Comparison of ENCODE assay signal across 27 mouse cellular contexts in the genomic region with DNA sequence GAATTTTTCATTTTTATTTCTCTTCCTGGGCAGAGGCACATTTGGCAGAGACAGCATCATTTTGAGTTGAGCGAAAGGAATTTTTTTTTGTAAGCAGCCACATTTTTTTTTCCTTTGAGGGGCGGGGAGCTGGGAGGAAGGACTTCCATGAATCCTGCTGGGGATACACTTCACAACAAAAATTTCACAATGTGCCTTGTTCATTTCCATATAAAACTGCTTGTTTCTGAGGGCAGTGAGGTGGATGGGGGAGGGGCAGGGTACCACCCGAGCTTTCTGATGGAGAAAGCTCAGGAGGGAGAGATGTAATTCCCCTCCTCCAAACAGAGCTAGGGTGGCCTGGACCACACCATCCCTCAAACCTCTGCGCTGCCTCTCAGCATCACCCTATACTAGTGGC. TPM values are rescaled to one million over a fixed set of nuclear protein-coding genes. Genes with fewer than 3 reads are reported as not detected.
DNase-seq lines count a peak whose midpoint lies in the region; ATAC-seq lines count a peak whose summit lies in the region.
"Had no signal": no experiment of that assay in that cellular context is flagged by ENCODE, and none has a peak within 500 bp of the region (broad histone marks: within the 10 kb centered on the region; RNA-seq: fewer than 3 reads in every experiment).

No protein-coding gene starts in this region.

- no peak overlapping the region for H3K4me3 ChIP-seq in forebrain, embryonic 15.5 days
- H3K4me3 ChIP-seq in forebrain, embryonic 16.5 days (replicated peaks; ENCODE audit: low read length), result no peak overlapping the region
- no peak overlapping the region for H3K4me3 ChIP-seq in midbrain, embryonic 15.5 days
- H3K4me3 ChIP-seq in midbrain, embryonic 13.5 days (replicated peaks), result no peak overlapping the region
- H3K4me3 ChIP-seq in intestine, embryonic 15.5 days (replicated peaks), result no peak overlapping the region
- H3K4me3 ChIP-seq: embryonic facial prominence, embryonic 12.5 days; heart, embryonic 15.5 days; limb, embryonic 12.5 days; liver, embryonic 15.5 days had no signal

- no peak overlapping the region for H3K9ac ChIP-seq in forebrain, embryonic 15.5 days (replicated peaks)
- H3K9ac ChIP-seq in forebrain, embryonic 16.5 days (replicated peaks; ENCODE audit: low read depth, low read length), result no peak overlapping the region
- H3K9ac ChIP-seq in midbrain, embryonic 15.5 days, result no peak overlapping the region
- no peak overlapping the region for H3K9ac ChIP-seq in midbrain, embryonic 13.5 days (replicated peaks)
- no peak overlapping the region for H3K9ac ChIP-seq in intestine, embryonic 15.5 days
- H3K9ac ChIP-seq: embryonic facial prominence, embryonic 12.5 days; heart, embryonic 15.5 days; hindbrain, embryonic 14.5 days; limb, embryonic 12.5 days; liver, embryonic 15.5 days; lung, embryonic 14.5 days had no signal

- WGBS in forebrain, embryonic 15.5 days, result 65% methylated on average over 4 of the region's 4 CpGs
- WGBS in forebrain, embryonic 16.5 days, result 66% methylated on average over 4 of the region's 4 CpGs
- 68% methylated on average over 4 of the region's 4 CpGs for WGBS in midbrain, embryonic 15.5 days
- 61% methylated on average over 4 of the region's 4 CpGs for WGBS in midbrain, embryonic 13.5 days
- WGBS in intestine, embryonic 15.5 days, result 59% methylated on average over 4 of the region's 4 CpGs

- no peaks in the 10 kb centered on the region for H3K36me3 ChIP-seq in forebrain, embryonic 15.5 days
- no peaks in the 10 kb centered on the region for H3K36me3 ChIP-seq in forebrain, embryonic 16.5 days (ENCODE audit: control insufficient read depth, insufficient read depth)
- H3K36me3 ChIP-seq in midbrain, embryonic 15.5 days (replicated peaks), result no peaks in the 10 kb centered on the region
- no peaks in the 10 kb centered on the region for H3K36me3 ChIP-seq in midbrain, embryonic 13.5 days
- H3K36me3 ChIP-seq in intestine, embryonic 15.5 days, result no peaks in the 10 kb centered on the region
- H3K36me3 ChIP-seq: embryonic facial prominence, embryonic 12.5 days; G1E; heart, embryonic 15.5 days; limb, embryonic 12.5 days; liver, embryonic 15.5 days had no signal

- H3K4me2 ChIP-seq in forebrain, embryonic 15.5 days (replicated peaks), result no peak overlapping the region
- no peak overlapping the region for H3K4me2 ChIP-seq in forebrain, embryonic 16.5 days (ENCODE audit: low read length)
- no peak overlapping the region for H3K4me2 ChIP-seq in midbrain, embryonic 15.5 days
- H3K4me2 ChIP-seq in midbrain, embryonic 13.5 days (replicated peaks), result no peak overlapping the region
- H3K4me2 ChIP-seq in intestine, embryonic 15.5 days (replicated peaks), result no peak overlapping the region
- H3K4me2 ChIP-seq: embryonic facial prominence, embryonic 12.5 days; heart, embryonic 15.5 days; hindbrain, embryonic 14.5 days; limb, embryonic 12.5 days; liver, embryonic 15.5 days; lung, embryonic 14.5 days had no signal

- no peaks in the 10 kb centered on the region for H3K9me3 ChIP-seq in forebrain, embryonic 15.5 days
- no peaks in the 10 kb centered on the region for H3K9me3 ChIP-seq in forebrain, embryonic 16.5 days (ENCODE audit: control insufficient read depth, low read length)
- no peaks in the 10 kb centered on the region for H3K9me3 ChIP-seq in midbrain, embryonic 15.5 days
- no peaks in the 10 kb centered on the region for H3K9me3 ChIP-seq in midbrain, embryonic 13.5 days
- H3K9me3 ChIP-seq in intestine, embryonic 15.5 days, result no peaks in the 10 kb centered on the region
- H3K9me3 ChIP-seq: embryonic facial prominence, embryonic 12.5 days; heart, embryonic 15.5 days; limb, embryonic 12.5 days; liver, embryonic 15.5 days had no signal

- no peaks in the 10 kb centered on the region for H3K27me3 ChIP-seq in forebrain, embryonic 15.5 days
- no peaks in the 10 kb centered on the region for H3K27me3 ChIP-seq in forebrain, embryonic 16.5 days (replicated peaks; ENCODE audit: control insufficient read depth, insufficient read depth, low read length)
- no peaks in the 10 kb centered on the region for H3K27me3 ChIP-seq in midbrain, embryonic 15.5 days (replicated peaks)
- H3K27me3 ChIP-seq in midbrain, embryonic 13.5 days, result no peaks in the 10 kb centered on the region
- H3K27me3 ChIP-seq in intestine, embryonic 15.5 days (replicated peaks), result no peaks in the 10 kb centered on the region
- H3K27me3 ChIP-seq: embryonic facial prominence, embryonic 12.5 days; heart, embryonic 15.5 days; limb, embryonic 12.5 days; liver, embryonic 15.5 days had no signal

- H3K27ac ChIP-seq in forebrain, embryonic 15.5 days (replicated peaks), result peak overlapping the region; percentile 56; the same call in 1 of the 2 replicates
- H3K27ac ChIP-seq in forebrain, embryonic 16.5 days (ENCODE audit: low read length), result no peak overlapping the region; the same call in 1 of the 2 replicates
- 0 out of 2 replicates have a peak overlapping the region, but pooled peaks have one; percentile 24 for H3K27ac ChIP-seq in midbrain, embryonic 15.5 days
- no peak overlapping the region for H3K27ac ChIP-seq in midbrain, embryonic 13.5 days
- no peak overlapping the region for H3K27ac ChIP-seq in intestine, embryonic 15.5 days
- H3K27ac ChIP-seq: embryonic facial prominence, embryonic 12.5 days; heart, embryonic 15.5 days; limb, embryonic 12.5 days; liver, embryonic 15.5 days; macrophage; stomach, postnatal 0 days had no signal

- ATAC-seq in forebrain, embryonic 15.5 days (replicated peaks), result no peak
- ATAC-seq in forebrain, embryonic 16.5 days, result no peak
- no peak for ATAC-seq in midbrain, embryonic 15.5 days (replicated peaks)
- ATAC-seq in midbrain, embryonic 13.5 days, result no peak
- ATAC-seq in intestine, embryonic 15.5 days, result no peak

- H3K4me1 ChIP-seq in forebrain, embryonic 15.5 days, result no peaks in the 10 kb centered on the region; the same call in 1 of the 2 replicates
- peaks cover 7% of the 10 kb centered on the region; the same call in 1 of the 2 replicates for H3K4me1 ChIP-seq in forebrain, embryonic 16.5 days (replicated peaks; ENCODE audit: control insufficient read depth, insufficient read depth, low read length)
- peaks cover 5% of the 10 kb centered on the region for H3K4me1 ChIP-seq in midbrain, embryonic 15.5 days
- H3K4me1 ChIP-seq in midbrain, embryonic 13.5 days (replicated peaks), result peaks cover 14% of the 10 kb centered on the region
- H3K4me1 ChIP-seq in intestine, embryonic 15.5 days (replicated peaks), result 0 out of 2 replicates have a peak, but pooled peaks cover under 1% of the 10 kb centered on the region
- H3K4me1 ChIP-seq: heart, embryonic 15.5 days; liver, embryonic 15.5 days had no signal

- DNase-seq in heart, adult 18-20 months, result peak; percentile 28 to 33
- no peak for DNase-seq in heart, postnatal 4 days
- DNase-seq: adrenal gland, adult 8-10 months; cerebellum, adult 8-10 months; cerebellum, postnatal 25 days; embryo, embryonic 11 days; kidney, adult 11 months; kidney, postnatal 14 days; layer of hippocampus, adult 9-11 months; lung, embryonic 14.5 days; midbrain, embryonic 14.5 days; right cerebral cortex, adult 18-20 months; thymus, adult 18-20 months; thymus, postnatal 25 days had no signal

RNA-seq across cellular contexts. Expression of a gene that starts 22.6 kb away (rescaled TPM):
- polyA plus RNA-seq in forebrain, embryonic 15.5 days (2015; fragmentation: Nextera tagmentation; extraction: Ambion mirVana), result 0.09 and 0.20 TPM in 2 replicates
- 0.22 and 0.37 TPM in 2 replicates for polyA plus RNA-seq in forebrain, embryonic 16.5 days (2015; fragmentation: Nextera tagmentation; extraction: Ambion mirVana)
- total RNA-seq in heart, adult 18-20 months (2021), result 1 to 10 TPM; 3.4 to 4.3 TPM
- 1 to 10 TPM; 6.2 to 6.5 TPM for total RNA-seq in heart, postnatal 4 days (2021)
- polyA plus RNA-seq in midbrain, embryonic 15.5 days (2015; fragmentation: Nextera tagmentation; extraction: Ambion mirVana), result 0.18 and 0.26 TPM in 2 replicates
- polyA plus RNA-seq in midbrain, embryonic 13.5 days (2015; fragmentation: Nextera tagmentation; extraction: Ambion mirVana), result 0.12 and 0.15 TPM in 2 replicates
- 1.2 and 1.3 TPM in 2 replicates for polyA plus RNA-seq in intestine, embryonic 15.5 days (2015; fragmentation: Nextera tagmentation; extraction: Ambion mirVana)
- polyA plus RNA-seq: G1E; limb, embryonic 12.5 days; macrophage had no signal

Comparison
In these comparisons a context has a peak if more than half of its experiments do, and no peak if none do; other contexts are left out.
1. H3K27ac ChIP-seq: peak in forebrain, embryonic 15.5 days (single experiment) and midbrain, embryonic 15.5 days (single experiment); none in forebrain, embryonic 16.5 days (single experiment), midbrain, embryonic 13.5 days (single experiment) and intestine, embryonic 15.5 days (single experiment).